Mouse (Mus musculus) T-helper 2 cell (primary cell): ENCODE measurements at regions not wholly inside any gene's neighbourhood (a gene's known extent, or its start where the extent isn't known, plus 50 kb on each side); places are given as distances from the start of the nearest gene placed in this dataset.

ENCODE experiments used
- in situ Hi-C: fragments of 300-600 bp; cut with MboI, MseI; formaldehyde crosslinking; loops from one replicate; pipeline ENCODE4 v1.15.1; 2025; ENCODE audit warnings: high pct_unique_total_duplicates

DNA sequence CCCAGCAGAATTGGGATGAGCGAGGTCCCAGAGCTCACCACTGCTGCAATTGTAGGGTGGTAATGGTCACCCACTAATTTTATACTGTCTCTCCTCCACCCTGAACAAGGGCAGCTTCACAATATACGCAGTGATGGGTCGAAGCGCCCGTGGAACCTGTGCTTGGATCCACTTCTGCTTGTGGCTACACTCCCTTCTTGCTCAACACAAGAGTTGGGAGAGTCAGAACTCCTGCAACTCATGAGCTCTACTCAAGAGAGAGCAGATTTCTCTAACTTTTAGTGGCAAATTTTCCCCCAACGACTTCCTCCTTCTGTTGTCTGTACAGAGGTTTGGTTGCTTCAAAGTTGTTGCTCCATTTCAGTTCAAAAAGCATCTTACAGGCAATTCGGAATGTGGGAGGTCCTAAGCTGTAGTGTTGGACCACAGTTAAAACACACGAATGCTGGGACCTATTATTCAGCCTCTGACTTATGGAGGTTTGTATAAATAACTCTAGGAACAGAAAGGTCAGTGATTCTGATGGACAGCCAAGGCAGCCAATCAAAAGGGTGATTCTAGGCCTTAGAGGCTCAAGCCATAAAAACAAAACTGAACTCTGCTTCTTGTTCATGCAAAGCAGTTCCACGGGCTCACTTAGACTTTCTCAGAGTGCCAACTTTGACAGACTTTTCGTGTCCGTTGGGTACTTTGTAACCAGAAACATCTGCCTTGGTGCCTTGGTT lies 227.8 kb upstream of the Meis1 start:
- in situ Hi-C loops = no loop called here

- in situ Hi-C loops = no loop called here
Observed at GRCm38 (mm10) chr11:19253605-19254004, 234.8 kb upstream of the Meis1 start.

GRCm38 (mm10) chr11:19254183-19254582 lies 235.4 kb upstream of the Meis1 start:
- in situ Hi-C loops = no loop called here

DNA sequence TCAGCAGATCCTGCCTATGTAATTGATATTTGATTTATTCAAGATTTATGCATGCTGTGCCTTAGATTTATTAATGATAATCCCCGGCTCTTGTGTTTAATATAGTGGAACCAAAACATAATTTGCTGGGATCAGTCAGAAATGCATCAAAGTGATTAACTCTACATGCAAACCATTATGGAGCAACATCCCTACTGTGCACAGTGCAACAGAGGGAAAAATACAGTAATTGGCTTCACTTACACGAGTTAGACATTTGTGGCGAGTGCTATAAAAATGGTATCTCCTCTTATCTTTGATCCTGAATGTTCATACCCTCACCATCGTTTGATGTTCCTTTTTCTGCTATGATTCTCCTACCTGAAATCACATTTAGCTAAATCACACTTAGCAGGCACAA lies 238.8 kb upstream of the Meis1 start:
- in situ Hi-C loops = no loop called here

DNA sequence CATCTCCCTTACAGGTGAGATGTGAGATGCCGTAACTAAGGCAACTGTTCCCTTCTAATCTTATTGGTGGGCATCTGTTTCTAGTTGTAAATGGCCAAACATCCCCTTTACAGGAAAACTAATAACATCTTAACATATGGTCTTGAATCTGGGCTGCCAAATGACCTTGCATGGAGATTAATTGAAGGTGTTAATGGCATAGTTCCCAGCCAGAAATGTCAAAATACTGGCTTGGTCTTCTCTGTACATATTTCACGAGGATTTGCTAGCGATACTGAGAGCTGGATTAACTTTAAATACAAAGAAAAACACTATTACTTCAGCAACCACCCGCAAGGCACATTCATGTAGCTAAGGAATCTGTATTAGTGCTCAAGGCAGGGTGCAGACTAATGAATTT lies 244.0 kb upstream of the Meis1 start:
- in situ Hi-C loops = no loop called here

DNA sequence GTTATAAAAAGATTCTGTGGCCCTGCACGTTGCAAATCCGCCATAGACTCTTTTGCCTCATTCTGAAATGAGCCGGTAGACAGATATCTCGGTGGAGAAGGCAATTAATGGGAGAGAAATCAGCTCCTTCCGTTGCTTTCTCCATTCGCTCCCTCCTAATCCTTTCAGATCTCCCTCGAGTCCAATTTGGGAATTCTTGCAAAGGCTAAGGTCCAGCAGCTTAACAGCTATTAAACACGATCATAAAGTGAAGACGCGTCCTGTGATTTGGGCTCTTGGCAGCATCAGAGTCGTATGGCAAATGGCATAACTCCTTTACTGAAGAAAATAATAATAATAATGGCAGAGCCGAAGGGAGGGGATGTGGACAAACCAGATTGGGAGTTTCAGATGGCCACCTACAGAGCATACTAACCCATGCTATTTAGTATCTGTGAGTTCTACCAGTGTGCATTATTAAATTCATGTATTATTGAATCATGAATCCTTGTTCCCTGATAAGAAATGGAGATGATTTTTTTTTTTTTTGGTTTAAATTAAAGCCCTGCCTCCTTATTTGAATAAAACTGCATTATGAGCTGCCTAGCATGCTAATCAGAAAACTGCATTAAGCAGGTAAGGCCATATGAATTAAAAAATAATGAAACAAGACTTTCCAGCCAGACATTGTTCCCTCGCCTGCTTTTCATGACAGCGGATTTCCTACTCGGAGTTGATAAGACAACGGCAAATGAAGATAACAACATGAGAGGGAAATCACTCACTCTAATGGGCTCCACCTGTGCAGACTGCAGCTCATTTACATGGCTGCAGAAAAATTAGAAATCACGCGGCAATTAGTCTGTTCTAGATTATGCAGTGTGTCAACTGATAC lies 246.2 kb upstream of the Meis1 start:
- in situ Hi-C loops = no loop called here

DNA sequence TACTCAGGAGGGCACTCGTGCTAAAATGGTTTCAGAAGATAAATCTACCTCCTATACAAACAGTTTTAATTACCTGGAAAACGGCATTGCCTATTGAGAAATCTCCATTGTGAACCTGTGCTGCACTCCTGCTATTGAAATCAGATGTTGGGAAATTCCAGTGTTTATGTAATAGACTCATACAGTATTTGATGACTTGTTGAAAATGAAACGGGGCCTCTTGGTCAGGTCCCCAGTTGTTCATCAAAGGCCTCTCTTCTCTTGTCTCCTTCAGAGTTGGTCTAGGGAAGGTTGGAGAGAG lies 246.8 kb upstream of the Meis1 start:
- in situ Hi-C loops = no loop called here

DNA sequence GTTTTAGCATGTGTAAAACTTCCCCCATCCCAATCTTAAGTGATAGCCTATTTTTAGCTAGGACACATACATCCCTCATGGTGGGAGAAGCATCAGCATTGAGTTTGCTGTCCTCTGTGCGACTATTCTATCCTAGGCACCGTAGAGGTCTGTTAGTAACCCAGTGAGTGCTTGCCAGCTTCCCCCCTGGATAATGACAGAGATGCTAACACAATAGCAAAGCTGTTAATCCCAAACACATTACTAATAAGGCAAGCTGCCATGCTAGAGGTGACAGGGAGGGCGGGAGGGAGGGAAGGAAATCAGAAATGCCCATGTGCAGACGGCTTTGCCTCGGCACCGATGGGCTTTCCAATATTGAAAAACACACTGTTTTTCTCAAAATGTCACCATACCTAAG lies 272.2 kb upstream of the Meis1 start:
- in situ Hi-C loops = no loop called here

DNA sequence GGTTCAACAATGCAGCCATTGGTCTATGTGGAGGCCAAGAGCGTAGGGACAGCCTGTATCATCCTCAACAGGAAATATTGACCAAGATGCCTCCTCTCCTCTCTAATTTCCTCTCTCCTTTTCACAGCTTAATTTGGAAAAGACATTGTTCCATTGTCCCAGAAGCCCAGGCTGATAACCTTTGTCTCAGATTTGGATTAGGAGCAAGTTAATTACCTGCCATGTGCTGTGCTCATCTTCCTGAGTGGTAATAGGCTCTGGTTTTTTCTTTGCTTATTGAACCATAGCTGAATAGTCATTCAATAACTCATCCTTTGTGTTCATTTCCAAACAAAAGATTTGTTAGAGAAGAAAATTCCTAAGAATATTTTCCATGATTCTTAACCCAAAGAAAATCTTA lies 280.6 kb upstream of the Meis1 start:
- in situ Hi-C loops = no loop called here

GRCm38 (mm10) chr11:19306687-19307086 lies 287.9 kb upstream of the Meis1 start:
- in situ Hi-C loops = no loop called here

DNA sequence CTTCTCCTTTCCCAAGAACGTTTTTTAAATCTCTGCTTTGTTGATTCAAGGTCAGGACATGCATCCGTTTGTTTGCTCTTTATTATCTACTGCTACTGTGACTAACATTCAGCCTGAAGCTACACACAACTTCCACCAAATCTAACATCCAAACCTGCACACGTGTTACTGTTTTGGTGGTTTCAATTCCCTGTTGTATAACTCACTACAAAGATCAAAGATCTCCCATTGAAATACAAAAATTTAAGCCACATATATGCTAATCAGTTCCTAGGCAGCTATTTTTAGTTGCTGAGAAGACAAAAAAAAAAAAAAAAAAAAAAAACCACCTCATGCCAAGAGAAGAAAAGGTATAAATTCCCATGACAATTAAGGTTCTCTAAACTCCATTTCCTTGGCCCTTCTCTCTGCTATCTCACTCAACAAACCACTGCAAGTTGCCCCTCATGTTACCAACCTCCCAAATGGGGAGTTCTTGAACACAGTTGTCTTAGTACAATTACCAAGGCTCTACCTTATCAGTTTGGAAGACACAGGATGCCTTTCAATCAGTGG lies 312.0 kb upstream of the Meis1 start:
- in situ Hi-C loops = no loop called here

DNA sequence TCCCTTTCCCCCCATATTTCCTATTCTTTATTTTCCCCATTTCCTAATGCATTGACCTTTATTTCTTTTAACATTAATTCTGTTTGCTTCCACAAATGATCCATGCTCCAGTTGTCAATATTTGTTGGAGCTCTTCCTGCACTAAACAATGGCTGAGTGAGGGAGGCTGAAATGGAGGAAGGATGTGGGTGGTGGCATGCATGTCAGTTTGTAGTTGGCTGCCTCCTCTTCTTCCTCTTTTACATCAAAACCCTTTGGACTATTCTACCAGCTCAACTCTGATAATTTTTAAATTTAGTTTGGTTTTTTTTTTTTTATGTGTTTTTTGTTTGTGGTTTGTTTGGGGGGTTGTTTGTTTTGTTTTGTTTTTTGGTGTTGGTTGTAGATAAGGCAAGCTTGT lies 313.5 kb upstream of the Meis1 start:
- in situ Hi-C loops = no loop called here

GRCm38 (mm10) chr11:19332727-19333126 lies 313.9 kb upstream of the Meis1 start:
- in situ Hi-C loops = no loop called here

- in situ Hi-C loops = no loop called here
Observed at GRCm38 (mm10) chr11:19333908-19334487, 315.2 kb upstream of the Meis1 start.

- in situ Hi-C loops = no loop called here
Observed at GRCm38 (mm10) chr11:19335384-19335783, 316.6 kb upstream of the Meis1 start.

DNA sequence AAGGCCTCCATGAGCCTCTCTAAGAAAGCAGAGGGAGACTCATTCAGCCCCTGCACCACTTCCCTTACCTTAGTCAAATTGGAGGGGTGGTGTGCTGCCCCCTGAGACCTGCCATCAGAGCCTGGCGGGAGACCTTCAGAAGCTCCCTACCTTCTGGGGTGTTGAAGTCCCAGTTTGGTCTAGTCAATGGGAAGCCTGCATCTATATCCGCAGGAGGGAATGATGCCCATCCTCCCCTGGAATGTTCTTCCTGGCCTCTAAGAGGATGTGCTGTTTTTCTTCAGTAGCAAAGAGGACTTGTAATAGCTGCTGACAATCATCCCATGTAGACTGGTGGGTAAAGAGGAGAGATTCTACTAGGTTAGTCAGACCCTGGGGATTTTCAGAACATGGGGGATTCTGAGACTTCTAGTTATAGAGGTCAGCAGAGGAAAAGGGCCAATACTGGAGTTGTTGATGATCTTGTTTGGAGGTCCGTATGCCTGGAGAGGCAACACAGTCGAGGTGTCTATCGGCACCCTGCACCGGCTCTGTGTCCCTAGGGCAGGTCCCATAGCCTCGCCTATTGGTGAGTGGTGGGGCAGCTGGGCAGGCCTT lies 321.0 kb upstream of the Meis1 start:
- in situ Hi-C loops = no loop called here

DNA sequence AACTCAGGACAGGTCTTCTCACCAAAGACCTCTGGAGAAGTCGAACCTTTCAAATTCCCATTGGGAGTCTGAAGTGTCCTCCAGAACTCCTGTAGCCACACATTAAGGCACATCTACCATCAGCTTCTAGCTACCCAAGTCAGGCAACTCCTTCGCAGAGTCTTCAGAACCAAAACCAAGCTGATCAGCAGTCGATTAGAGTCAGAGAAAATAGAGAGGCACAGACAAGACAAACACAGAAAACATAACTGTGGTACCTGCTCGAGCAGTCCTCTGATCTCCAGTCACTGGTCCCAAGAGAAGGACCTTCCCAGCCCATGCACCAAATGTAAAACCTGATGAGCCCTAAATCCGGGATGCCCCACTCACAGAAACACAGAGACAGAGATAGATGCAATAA lies 322.1 kb upstream of the Meis1 start:
- in situ Hi-C loops = no loop called here

DNA sequence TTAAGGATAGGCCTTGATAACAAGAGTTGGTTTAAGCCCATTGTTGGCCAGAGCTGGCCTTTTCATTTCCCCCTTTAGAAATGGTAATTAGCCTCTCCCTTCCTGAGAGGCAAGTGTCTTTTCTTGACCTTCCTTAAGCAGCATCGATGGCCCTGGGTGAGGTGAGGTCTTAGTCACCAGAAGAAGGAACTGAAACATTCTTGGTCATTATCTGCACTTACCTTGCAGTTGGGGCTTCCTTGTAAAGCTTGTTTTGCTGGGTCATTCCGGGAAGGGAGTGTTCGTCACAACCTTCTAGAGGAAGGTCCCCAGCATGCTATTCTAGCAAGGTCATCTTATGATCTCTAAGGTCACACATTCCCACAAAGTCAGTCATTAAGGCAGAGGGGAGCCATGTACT lies 322.6 kb upstream of the Meis1 start:
- in situ Hi-C loops = no loop called here

DNA sequence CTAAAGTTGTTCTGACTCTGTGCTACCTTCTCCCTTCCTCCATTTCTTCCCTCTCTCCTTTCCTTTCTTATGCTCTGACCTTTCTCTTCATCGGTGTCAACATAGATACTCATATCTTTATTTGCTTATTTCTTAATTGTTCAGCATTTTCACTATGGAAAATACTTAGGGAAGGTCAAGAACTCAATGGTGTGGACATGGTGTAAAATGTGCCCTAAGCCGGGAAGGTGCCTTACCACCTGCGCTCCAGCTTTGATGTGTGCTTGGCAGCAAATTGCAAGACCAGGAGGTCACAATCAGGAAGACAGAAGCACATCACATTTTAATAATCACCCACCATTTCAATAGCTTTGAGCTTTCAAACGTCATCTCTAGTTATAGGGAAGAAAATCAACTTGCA lies 324.0 kb upstream of the Meis1 start:
- in situ Hi-C loops = no loop called here

- in situ Hi-C loops = no loop called here
Observed at GRCm38 (mm10) chr11:19346276-19346826, 327.6 kb upstream of the Meis1 start.

- in situ Hi-C loops = no loop called here
Observed at GRCm38 (mm10) chr11:19350331-19351242, 331.8 kb upstream of the Meis1 start.
